Mouse (Mus musculus) CH12.LX (cell line): ENCODE results near the gene Tmod3. TPM values are rescaled to one million over a fixed set of nuclear protein-coding genes. Genes with fewer than 3 reads are reported as not detected.
A peak's percentile ranks its signal among the peaks of the same experiment; 100 is the strongest.

ENCODE experiments used
- DNase-seq: peaks from one replicate; pipeline ENCODE4 v3.0.0-alpha.2; 2013; ENCODE audit errors: extremely low read depth
- H3K27ac ChIP-seq: 2 replicates; pipeline ENCODE4 v1.5.1; 2012; ENCODE audit warnings: low read depth, mild to moderate bottlenecking, control low read depth, moderate library complexity; ENCODE audit not compliant: insufficient read depth
- H3K27me3 ChIP-seq: replicated peaks from 2 replicates; pipeline ENCODE3; 2012; ENCODE audit warnings: inconsistent platforms
- H3K36me3 ChIP-seq, 2 experiments: replicated peaks in 1 of 2; 2 replicates each; pipeline versions ENCODE3 to v1.6.1; 2012; ENCODE audit warnings: inconsistent platforms in 1 of 2, low read length in 1 of 2, mild to moderate bottlenecking in 1 of 2, mixed read lengths in 1 of 2, moderate library complexity in 1 of 2; ENCODE audit not compliant: control insufficient read depth in 1 of 2, insufficient read depth in 1 of 2
- H3K4me1 ChIP-seq, 2 experiments: 2 replicates each; pipeline ENCODE4 v1.6.1; 2012; ENCODE audit warnings: inconsistent platforms in 1 of 2, moderate library complexity in 1 of 2; ENCODE audit not compliant: insufficient read depth in 2 of 2, control insufficient read depth in 1 of 2
- H3K4me2 ChIP-seq: 2 replicates; pipeline ENCODE4 v1.6.1; 2012; ENCODE audit warnings: low read depth, mild to moderate bottlenecking, control low read depth; ENCODE audit not compliant: poor library complexity, insufficient read depth, severe bottlenecking
- H3K4me3 ChIP-seq, 3 experiments: fragments of 150-350 bp in 1 of 3; sonication (generic) in 1 of 3; replicated peaks in 1 of 3; 2 replicates each; pipeline versions ENCODE3 to v1.5.1; 2011 to 2012; ENCODE audit warnings: low read depth in 2 of 3, low read length in 2 of 3, mild to moderate bottlenecking in 2 of 3, moderate library complexity in 2 of 3, control low read depth in 1 of 3, improper control_type of control experiment in 1 of 3, inconsistent platforms in 1 of 3, mixed read lengths in 1 of 3; ENCODE audit not compliant: poor library complexity in 1 of 3
- H3K79me2 ChIP-seq: replicated peaks from 2 replicates; pipeline ENCODE4 v1.6.1; 2012; ENCODE audit warnings: mild to moderate bottlenecking, moderate library complexity; ENCODE audit not compliant: control insufficient read depth, poor library complexity, insufficient read depth, severe bottlenecking; ENCODE audit errors: extremely low read depth
- H3K9ac ChIP-seq: 2 replicates; pipeline ENCODE4 v1.6.1; 2012; ENCODE audit warnings: low read depth, mild to moderate bottlenecking, control low read depth, moderate library complexity; ENCODE audit not compliant: insufficient read depth
- H3K9me3 ChIP-seq: replicated peaks from 2 replicates; pipeline ENCODE3; 2012; ENCODE audit warnings: low read length, inconsistent platforms, mixed read lengths
- BHLHE40 ChIP-seq: IDR thresholded peaks from 2 replicates; pipeline ENCODE4 v1.6.1; 2011; ENCODE audit warnings: mild to moderate bottlenecking, low read depth, low read length, improper control_type of control experiment
- CHD2 ChIP-seq: IDR thresholded peaks from 2 replicates; pipeline ENCODE4 v1.6.1; 2011; ENCODE audit warnings: low read length, improper control_type of control experiment
- EP300 ChIP-seq: IDR thresholded peaks from 2 replicates; pipeline ENCODE4 v1.6.1; 2011; ENCODE audit warnings: low read length, improper control_type of control experiment
- ETS1 ChIP-seq: conservative IDR thresholded peaks from 2 replicates; pipeline ENCODE4 v1.6.1; 2012; ENCODE audit warnings: low read depth, mild to moderate bottlenecking, inconsistent platforms, low read length, improper control_type of control experiment, moderate library complexity
- IRF4 ChIP-seq: IDR thresholded peaks from 2 replicates; pipeline ENCODE4 v1.6.1; 2014; ENCODE audit warnings: low read depth, mild to moderate bottlenecking, inconsistent platforms, low read length, improper control_type of control experiment
- KAT2A ChIP-seq: IDR thresholded peaks from 2 replicates; pipeline ENCODE4 v1.6.1; 2012; ENCODE audit warnings: low read length, improper control_type of control experiment, inconsistent platforms; ENCODE audit not compliant: insufficient replicate concordance
- MAFK ChIP-seq: IDR thresholded peaks from 2 replicates; pipeline ENCODE4 v1.6.1; 2011; ENCODE audit warnings: low read length, improper control_type of control experiment; ENCODE audit not compliant: insufficient replicate concordance
- MEF2A ChIP-seq: IDR thresholded peaks from 2 replicates; pipeline ENCODE4 v1.6.1; 2014; ENCODE audit warnings: low read depth, mild to moderate bottlenecking, inconsistent platforms, low read length, improper control_type of control experiment, borderline replicate concordance
- MXI1 ChIP-seq: IDR thresholded peaks from 2 replicates; pipeline ENCODE4 v1.6.1; 2011; ENCODE audit warnings: mild to moderate bottlenecking, low read depth, low read length, improper control_type of control experiment
- MYC ChIP-seq: IDR thresholded peaks from 2 replicates; pipeline ENCODE4 v1.6.1; 2011; ENCODE audit warnings: low read depth, mild to moderate bottlenecking, improper control_type of control experiment, low read length
- NELFE ChIP-seq: IDR thresholded peaks from 2 replicates; pipeline ENCODE4 v1.6.1; 2011; ENCODE audit warnings: low read depth, low read length, improper control_type of control experiment
- SIN3A ChIP-seq: IDR thresholded peaks from 2 replicates; pipeline ENCODE4 v1.6.1; 2012; ENCODE audit warnings: low read length, improper control_type of control experiment, inconsistent platforms
- TBP ChIP-seq: conservative IDR thresholded peaks from 2 replicates; pipeline ENCODE4 v1.6.1; 2011; ENCODE audit warnings: low read depth, low read length, improper control_type of control experiment
- TCF12 ChIP-seq: IDR thresholded peaks from 2 replicates; pipeline ENCODE4 v1.6.1; 2014; ENCODE audit warnings: low read depth, mild to moderate bottlenecking, inconsistent platforms, low read length, improper control_type of control experiment
- USF2 ChIP-seq: conservative IDR thresholded peaks from 2 replicates; pipeline ENCODE4 v1.6.1; 2011; ENCODE audit warnings: low read depth, low read length, improper control_type of control experiment
- ZNF384 ChIP-seq: IDR thresholded peaks from 2 replicates; pipeline ENCODE4 v1.6.1; 2012; ENCODE audit warnings: low read depth, low read length, improper control_type of control experiment, inconsistent platforms
- dilution Hi-C: fragments of 300-500 bp; cut with MboI; formaldehyde crosslinking; loops from 2 replicates; pipeline ENCODE4 v1.14.3; 2020; ENCODE audit warnings: low sequenced_read_pairs; ENCODE audit not compliant: extremely low pct_unique_long_range_greater_than_20kb, extremely low pct_ligation_motif_present
- in situ Hi-C: fragments of 300-500 bp; cut with MboI; formaldehyde crosslinking; loops from 3 replicates; pipeline ENCODE4 v1.14.3; 2019; ENCODE audit warnings: low sequenced_read_pairs, low pct_ligation_motif_present, low pct_unique_long_range_greater_than_20kb, mixed read lengths
- polyA plus RNA-seq: library from polyadenylated mRNA; unstranded; fragments of >175 nt; gene quantifications from 2 replicates; pipeline ENCODE4 v1.2.1, GENCODE M21; 2012; ENCODE audit warnings: low read depth; ENCODE audit not compliant: insufficient read length
- total RNA-seq, 2 experiments: library from RNA; depleted of rRNA; stranded (reverse); fragments of 300-350 nt in 1 of 2; fragments of >200 nt in 1 of 2; gene quantifications; 2 replicates each; pipeline ENCODE4 v1.2.3; 2012 to 2014

The Tmod3 gene
- total and polyA plus RNA-seq, 3 experiments, result 40.5 to 71.0 (median 52.0) TPM

GRCm38 (mm10) chr9:75607496-75607895, 48.0 kb upstream of the Tmod3 start:
- Histone ChIP-seq H3K27me3 (peaks cover 5% of the 10 kb centered on the region), H3K9ac (no peak overlapping the region), H3K4me1 (peaks cover 13 to 20% of the 10 kb centered on the region in 2 experiments), H3K27ac (no peak overlapping the region), H3K79me2 (no peaks in the 10 kb centered on the region; the same call in 1 of the 2 replicates), H3K4me2 (peak overlapping the region; percentile 54), H3K36me3 (no peaks in the 10 kb centered on the region), H3K4me3 (no peak overlapping the region), H3K9me3 (peaks cover 3% of the 10 kb centered on the region)
- no peak for TF ChIP-seq USF2
- peak; percentile 51 for TF ChIP-seq MAFK
- no peak for TF ChIP-seq ZNF384
- peak; percentile 60; the same call in 1 of the 2 replicates for TF ChIP-seq MYC
- TF ChIP-seq MXI1, result peak; percentile 51; the same call in 1 of the 2 replicates
- TF ChIP-seq BHLHE40, result peak; percentile 85
- peak; percentile 78 for TF ChIP-seq SIN3A
- peak; percentile 94 for TF ChIP-seq MEF2A
- TF ChIP-seq IRF4, result peak; percentile 85
- 0 out of 2 replicates have a peak, but pooled peaks have one; percentile 38 for TF ChIP-seq TCF12
- no peak for TF ChIP-seq NELFE
- peak; percentile 79 for TF ChIP-seq EP300
- peak; percentile 34; the same call in 1 of the 2 replicates for TF ChIP-seq CHD2
- 0 out of 2 replicates have a peak, but pooled peaks have one; percentile 24 for TF ChIP-seq KAT2A
- peak; percentile 85 for TF ChIP-seq ETS1
- no peak for TF ChIP-seq TBP
- DNase-seq, result peak; percentile 63
- in situ Hi-C loops (no loop called here), dilution Hi-C loops (no loop called here)

GRCm38 (mm10) chr9:75601510-75601909, 42.1 kb upstream of the Tmod3 start:
- no peak for DNase-seq
- H3K9ac ChIP-seq, result no peak overlapping the region
- H3K27ac ChIP-seq, result no peak overlapping the region
- dilution Hi-C loops (no loop called here), in situ Hi-C loops (no loop called here)
- peaks cover 2% of the 10 kb centered on the region for H3K27me3 ChIP-seq
- H3K36me3 ChIP-seq, result no peaks in the 10 kb centered on the region
- H3K9me3 ChIP-seq, result no peaks in the 10 kb centered on the region
- 0 out of 4 replicates have a peak, but pooled peaks cover 0 to 4% of the 10 kb centered on the region in 2 experiments for H3K4me1 ChIP-seq
- no peak overlapping the region for H3K4me3 ChIP-seq
- H3K79me2 ChIP-seq, result no peaks in the 10 kb centered on the region
- H3K4me2 ChIP-seq, result no peak overlapping the region
- TF ChIP-seq MXI1 (no peak), BHLHE40 (peak; percentile 18; the same call in 1 of the 2 replicates)
- TF ChIP-seq, all 38 proteins: peak for 1
